Mouse (Mus musculus) megakaryocyte-erythroid progenitor cell, adult 5-6 weeks (primary cell): ENCODE results near the gene Topbp1. TPM values are rescaled to one million over a fixed set of nuclear protein-coding genes. Genes with fewer than 3 reads are reported as not detected.

Experiments
- ATAC-seq: replicated peaks from 2 replicates; pipeline ENCODE4 v1.8.0; 2016; ENCODE audit warnings: mild to moderate bottlenecking, inconsistent platforms; ENCODE audit not compliant: severe bottlenecking, poor library complexity, low FRiP score, low TSS enrichment
- total RNA-seq, 2 experiments: library from RNA; stranded (forward) in 1 of 2; stranded (reverse) in 1 of 2; fragments of 200-1000, 215-1000 nt in 1 of 2; fragments of >200 nt in 1 of 2; fragmentation: Nextera tagmentation in 1 of 2; gene quantifications; 2 replicates each; pipeline ENCODE4 v1.2.3; 2014 to 2017

The Topbp1 gene
- 141 and 224 TPM in 2 replicates for total RNA-seq (2014; fragmentation: Nextera tagmentation)
- total RNA-seq (2017), result 229 and 238 TPM in 2 replicates

DNA sequence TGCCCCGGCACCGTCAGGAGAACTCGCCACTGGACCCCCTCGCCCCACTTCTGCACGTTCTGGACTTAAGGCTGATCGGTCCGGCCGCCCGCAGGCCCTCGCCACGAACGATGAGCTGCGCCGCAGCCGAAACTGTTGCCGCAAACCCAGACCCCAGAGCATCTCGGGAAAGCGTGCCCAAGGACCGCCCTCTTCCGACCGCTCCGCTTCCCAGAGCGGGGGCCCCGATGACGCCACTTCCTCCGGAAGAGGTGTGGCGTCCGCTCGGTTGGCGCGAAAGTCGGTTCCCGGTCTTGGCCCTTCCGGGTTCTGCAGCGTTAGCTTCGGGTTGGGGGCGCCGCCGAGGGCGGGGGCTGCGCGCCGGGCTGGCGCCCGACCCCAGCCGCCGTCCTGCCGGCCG is at the start of gene Topbp1, which contains the start of gene 1300017J02Rik:
Gene Topbp1 (plus strand): TSS at position 289 of the 400 bp plus-strand sequence.
Gene 1300017J02Rik (minus strand): TSS at position 156 of the 400 bp plus-strand sequence.
- peak; percentile 91 for ATAC-seq

DNA sequence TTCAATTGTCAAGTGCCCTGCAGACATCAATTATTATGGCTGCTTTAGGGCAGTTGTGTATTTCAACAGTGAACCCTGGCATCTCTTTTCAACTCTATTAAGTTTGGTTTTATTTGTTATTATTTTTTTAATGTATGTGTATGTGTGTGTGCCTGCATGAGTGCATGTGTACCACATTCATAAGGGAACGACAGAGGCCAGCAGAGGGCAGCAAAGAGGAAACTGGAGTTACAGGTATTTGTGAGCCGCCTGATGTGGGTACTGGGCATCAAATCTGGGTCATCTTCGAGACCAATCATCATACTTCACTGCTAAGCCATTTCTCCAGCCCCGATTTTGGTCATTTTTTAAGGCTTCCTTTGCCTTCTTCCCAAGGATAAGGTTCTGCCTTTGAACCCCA is 39.2 kb upstream of the Topbp1 start:
- no peak for ATAC-seq

DNA sequence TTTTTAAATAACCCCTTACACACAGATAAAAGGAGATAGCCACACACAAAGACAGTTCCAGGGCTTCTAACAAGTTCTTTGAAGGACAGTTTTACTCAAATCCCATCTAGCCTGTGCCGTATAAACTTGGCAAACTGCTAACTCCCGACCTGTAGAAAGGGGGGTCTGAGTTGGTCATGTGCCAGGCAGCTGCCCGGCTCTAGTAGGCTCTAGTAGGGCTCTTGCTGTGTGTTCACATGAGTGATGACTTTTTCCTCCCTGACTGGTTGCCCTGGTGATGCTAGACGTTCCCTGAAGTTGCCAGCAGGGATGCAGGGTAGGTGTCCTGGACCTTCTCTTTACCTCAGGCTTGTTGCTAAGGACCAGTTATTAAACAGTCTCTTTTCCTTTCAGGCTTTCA is 33.9 kb upstream of the Topbp1 start:
- ATAC-seq, result no peak

DNA sequence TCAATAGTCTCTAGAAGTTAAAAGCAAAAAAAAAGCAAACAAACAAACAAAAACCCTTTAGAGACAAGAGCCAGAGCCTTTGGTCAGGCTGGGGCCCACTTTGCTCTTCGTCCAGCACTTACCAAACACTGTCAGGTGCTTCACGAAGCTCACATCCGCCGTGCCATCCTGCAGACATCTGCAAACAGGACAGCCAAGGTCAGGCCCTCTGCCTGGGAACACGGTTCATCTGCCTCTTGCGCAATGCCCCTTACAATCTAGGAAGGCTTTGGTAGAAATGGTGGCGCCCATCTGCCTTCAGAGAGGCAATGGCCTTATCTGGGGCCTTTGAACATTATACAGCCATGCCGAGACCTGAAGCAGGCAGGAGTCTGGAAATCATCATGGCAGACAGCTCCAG is 30.2 kb upstream of the Topbp1 start:
- ATAC-seq, result no peak

DNA sequence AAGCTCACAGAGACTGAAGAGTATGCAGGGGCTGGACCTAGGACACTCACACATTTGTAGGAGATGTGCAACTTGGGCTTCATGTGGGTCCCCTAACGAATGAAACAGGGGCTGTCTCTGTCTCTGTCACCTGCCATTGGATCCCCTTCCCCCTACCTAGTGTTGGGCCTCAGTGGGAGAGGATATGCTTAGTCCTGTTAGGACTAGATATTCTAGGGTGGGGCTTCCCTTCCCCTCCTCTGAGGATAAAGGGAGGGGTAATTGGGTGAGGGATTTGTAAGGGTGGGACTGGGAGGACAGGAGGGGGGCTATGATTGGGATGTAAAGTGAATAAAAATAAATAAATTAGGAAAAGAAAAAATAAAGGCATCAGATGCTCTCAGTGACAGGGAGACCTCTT is 29.3 kb upstream of the Topbp1 start:
- no peak for ATAC-seq

DNA sequence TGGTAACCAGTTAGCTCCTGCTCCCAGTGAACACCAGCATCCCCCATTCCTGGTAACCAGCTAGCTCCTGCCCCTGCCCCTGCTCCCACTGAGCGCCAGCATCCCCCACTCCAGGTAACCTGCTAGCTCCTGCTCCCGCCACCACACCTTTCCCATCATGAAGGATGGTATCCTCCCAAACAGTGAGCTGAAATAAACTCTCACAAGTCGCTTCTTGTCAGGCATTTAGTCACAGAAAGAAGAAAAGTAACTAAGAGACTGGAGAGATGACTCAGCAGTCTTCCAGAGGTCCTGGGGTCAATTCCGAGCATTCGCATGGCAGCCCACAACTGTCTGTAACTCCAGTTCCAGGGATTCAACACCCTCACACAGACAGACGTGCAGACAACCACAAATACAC is 28.1 kb upstream of the Topbp1 start:
- ATAC-seq, result no peak

DNA sequence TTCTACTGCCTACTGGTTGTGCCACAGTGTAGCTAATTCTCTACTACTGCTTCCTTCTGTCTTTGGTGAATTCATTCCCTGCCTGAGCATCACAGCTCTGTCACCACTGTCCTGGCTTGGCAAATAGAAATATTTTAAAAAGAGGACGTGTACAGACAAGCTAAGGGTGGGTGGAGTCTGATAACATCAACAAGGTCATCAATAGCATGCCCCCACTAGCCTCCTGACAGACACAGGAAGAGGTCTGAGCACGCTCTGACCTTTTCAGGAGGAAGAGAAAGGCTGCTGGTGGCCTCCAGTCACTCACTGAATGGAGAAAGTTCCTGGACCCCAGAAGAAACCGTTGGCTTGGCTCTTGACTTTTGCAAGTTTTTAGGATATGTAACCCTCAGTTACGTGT is 18.6 kb upstream of the Topbp1 start:
- ATAC-seq, result no peak

DNA sequence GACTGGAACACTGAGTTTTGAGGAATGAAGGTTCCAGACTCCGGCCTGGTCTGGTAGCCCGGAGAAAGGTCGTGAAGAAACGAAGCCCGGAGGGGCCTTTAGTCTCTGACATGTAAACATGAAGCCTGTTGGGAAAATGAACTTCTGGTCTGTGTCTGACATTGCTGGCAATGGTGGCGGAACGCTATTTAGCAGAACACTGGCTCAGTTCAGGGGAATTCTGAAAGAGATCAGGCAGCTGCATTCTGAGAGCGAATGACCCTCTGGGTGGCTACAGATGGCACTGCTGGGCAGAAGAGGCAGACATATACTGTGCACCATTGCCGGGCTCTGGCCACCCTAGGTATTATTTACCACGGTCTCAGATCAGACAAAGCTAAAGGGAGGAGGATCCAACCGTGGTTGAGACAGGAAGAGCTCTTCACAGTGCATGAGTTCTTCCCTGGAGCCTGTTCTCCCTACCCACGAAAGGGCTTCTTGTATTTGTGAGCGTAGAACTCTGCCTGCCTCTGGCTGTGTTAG is 18.1 kb upstream of the Topbp1 start:
- ATAC-seq, result no peak

DNA sequence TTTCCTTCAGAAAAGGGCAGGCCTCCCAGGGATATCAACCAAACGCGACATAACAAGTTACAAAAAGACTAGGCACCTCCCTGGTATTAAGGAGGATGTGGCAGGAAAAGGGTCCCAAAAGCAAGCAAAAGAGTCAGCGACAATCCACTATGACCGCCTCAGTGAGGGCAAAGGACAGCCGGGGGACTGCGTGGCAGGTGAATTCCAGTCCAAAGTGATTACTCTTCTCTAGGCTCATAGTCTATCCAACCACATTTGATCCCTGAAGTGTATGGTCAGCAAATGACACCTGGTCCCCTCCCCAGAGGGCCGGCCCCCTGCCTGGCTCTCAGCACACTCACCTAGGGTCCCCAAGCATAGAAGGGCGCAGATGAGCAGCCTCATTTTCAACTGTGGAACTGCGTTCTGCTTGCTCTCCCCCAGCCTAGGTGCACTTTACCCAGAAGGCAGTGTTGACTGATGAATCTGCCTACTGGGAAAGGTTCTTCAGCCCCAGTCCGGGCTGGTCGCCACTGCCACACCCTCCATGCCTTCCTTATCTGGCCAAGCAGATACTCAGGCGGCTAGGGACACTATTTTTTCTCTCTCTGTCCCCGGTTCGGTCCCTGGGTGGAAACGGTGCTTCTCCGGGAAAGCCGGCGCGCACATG is 17.1 kb upstream of the Topbp1 start:
- peak; percentile 97 for ATAC-seq

DNA sequence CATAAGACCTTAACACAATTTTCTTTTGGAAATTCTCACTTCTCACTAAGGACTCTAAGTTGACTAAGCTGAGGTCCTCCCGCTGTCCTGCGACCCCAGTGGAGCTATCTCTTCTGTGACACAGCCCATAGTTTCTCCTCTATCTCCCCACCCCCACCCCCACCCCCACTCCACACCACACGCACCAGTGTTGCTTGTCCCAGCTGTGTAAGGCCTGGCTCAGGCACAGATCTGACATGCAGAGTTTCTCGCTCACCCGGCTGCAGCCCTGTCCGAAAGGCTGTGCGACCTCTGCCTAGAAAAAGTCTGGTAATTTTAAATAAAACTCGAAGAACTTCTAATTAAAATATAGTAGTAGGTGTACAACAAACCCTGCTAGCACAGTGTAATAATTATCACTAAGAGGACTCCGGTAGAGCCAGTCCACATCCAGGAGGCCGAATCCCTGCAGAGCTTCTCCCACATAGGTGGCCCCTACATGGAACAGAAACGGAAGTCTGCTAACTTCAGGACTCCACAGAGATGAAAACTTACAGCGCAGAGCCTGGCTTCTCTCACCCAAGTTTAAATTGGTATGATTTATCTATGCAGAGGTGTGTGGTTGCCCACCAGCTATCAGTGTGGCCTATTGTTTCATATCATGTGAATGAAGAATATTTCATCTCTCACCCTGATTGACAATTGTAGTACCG is 16.4 kb upstream of the Topbp1 start:
- peak; percentile 51 for ATAC-seq

DNA sequence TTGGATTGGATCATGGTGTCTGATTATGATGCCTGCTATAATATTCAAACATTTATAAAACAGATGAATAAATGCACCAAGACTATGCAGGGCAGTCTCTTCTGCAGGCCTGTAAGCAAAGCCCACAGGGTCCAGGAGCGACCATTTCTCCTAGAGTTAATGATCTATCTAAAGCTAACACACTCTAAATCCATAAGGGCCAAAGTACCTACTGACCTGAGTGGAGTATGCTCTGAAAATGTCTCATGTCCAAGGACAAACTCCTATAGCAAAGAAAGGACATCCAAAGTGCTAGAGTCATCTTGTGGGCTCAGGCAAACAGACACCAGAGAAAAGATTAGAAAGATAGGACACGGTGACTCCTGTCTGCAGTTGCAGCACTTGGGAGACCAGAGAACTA is 10.5 kb upstream of the Topbp1 start:
- no peak for ATAC-seq

DNA sequence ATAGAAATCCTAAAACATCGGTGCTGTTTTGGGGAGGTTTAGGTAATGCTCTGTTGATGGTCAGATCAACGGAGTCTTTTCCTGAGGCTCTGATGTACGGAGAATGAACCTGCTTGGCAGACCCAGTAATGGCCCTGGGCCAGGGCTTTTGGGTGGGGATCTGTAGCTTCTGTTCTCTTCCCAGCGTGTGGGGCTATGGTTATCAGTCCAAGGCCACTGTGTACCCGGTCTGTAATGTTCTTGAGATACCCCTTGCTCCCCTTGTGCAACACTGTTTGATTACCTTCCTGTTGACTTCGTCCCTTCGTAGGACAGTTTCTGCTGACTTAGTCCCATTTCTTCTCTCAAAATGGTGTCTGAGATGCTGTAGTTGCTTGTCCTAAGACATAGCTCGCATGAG is 3.9 kb upstream of the Topbp1 start:
- peak; percentile 84 for ATAC-seq

DNA sequence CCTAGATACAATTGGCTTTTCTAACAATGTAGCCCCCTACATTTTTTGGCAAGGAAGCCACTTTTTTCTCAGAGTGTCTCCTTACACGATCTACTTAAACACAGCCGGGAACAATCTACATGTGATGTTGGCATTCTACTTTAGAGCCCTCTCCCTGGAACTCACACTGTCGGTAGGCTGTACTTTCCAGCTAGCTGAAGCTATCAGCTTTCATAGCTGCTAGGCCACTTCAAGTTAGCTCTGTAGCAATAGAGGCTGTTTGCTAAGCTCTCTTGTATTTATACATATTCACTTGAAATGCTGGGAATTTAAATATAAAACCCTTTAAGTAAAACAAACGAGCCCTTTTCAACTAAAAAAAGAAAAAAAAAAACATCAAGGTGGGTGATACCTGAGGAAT is 2.8 kb upstream of the Topbp1 start:
- ATAC-seq, result no peak

DNA sequence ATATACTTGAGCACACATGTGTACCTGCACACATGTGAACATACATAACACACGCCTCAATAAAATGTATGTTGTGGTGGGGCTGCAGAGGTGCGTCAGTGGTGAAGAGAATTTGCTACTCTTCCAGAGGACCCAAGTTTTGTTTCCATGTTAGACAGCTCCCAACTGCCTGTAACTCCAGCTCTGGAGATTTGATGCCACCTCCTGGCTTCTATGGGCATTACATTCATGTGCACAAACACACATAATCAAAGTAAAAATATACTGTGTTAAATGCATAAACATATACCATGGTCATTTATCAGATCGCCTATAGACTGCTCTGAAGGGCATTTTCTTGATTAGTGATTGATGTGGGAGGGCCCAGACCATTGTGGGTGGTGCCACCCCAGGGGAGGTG is 2.3 kb upstream of the Topbp1 start:
- peak; percentile 39 for ATAC-seq

DNA sequence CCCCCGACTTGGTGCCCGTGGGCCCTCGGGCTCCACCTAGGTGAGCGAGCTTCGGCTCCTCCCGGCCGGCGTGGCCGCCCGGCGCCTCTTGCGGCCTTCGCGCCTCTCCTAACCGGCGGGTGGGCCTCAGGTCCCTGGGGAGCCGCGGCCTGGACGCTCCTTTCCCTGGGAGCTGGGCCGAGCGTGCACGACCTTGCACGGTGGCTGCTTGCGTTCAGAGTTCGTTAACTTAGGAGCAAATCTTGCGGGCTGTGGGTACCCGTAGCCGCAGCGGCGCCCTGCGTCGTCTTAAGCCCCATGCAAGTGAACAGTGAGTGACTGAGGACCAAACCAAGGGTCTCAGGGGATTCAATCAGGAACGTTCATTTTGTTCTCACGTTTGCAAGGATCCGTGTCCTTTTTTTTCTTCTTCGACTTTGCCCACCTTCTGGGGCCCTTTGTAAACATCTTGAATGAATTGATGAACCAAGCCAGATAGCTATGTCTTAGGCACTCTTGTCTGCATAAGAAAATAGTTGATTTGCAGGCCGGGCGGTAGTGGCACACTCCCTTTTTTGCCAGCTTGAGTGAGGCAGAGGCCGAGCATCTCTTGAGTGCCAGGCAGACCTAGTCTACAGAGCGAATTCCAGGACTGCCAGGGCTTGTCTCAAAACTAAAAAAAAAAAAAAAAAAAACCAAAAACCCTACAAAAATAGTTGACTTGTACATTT is 472 bp downstream of the Topbp1 start:
- ATAC-seq, result peak; percentile 25

DNA sequence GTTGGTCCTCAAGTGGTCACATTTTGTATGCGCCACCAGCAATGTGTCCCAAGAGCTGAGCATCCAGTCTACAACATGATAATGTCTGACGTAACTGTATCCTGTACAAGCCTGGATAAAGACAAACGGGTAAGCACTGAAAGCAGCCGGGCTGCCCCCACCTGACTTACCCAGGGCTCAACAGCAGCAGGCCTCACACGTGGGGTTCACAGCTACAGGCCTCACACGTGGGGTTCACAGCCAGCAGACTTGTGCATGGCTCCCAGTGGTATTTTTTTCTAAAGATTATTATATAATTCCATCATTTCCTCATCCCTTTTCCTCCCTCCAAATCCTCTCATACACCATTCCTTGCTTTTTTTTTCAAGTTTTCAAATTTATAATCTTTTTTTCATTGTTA is 4.8 kb downstream of the Topbp1 start:
- ATAC-seq, result no peak

DNA sequence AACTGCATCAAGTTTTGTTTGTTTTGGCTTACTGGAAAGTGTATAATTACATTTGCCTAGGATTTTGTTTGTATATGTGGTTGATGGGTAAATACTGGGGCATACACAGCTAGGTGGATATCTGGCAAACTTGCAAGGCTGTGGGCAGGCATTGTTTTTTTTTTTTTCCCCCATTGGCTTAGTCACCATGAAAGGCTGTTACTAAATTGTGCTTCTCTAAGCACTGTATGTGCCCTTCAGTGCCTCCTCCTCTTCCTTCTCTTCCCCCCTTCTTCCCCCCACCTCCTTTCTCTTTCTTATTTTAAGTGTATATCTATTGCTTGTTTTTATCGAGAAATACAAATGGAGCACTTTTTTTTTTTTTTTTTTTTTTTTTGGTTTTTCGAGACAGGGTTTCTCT is 19.7 kb downstream of the Topbp1 start:
- ATAC-seq, result no peak

DNA sequence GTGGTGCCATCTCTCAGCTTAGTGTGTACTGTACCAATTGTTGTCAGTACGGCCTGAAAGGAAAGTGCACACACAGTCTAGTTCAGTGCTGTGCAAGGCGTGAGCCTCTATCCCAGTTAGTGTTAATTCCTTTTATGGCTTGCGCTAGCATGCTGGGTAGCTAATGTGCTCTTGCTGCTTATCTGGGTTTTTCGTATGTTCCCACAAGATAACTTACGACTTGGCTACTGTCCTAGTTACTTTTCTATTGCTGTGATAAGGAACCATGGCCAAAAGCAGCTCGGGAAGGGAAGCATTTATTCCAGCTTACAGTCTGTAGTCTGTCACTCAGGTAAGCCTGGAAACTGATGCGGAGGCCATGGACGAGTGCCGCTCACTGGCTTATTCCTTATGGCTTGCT is 21.4 kb downstream of the Topbp1 start:
- peak; percentile 99 for ATAC-seq

DNA sequence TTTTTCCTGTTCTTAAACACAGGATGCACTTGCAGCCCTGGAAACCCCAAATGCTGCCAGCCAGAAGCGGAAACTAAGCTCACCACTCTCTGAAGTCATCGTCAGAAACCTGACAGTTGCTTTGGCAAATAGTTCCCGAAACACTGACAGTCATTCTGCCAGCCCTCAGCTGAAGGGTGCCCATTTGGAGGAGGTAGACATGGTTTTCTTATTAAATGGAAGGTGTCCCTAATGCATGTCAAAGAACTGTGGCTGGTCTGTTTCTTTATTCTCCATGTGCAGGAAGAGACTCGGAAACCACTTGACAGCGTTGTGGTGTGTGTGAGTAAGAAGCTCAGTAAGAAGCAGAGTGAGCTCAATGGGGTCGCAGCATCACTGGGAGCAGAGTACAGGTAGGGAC is 27.6 kb downstream of the Topbp1 start:
- no peak for ATAC-seq

DNA sequence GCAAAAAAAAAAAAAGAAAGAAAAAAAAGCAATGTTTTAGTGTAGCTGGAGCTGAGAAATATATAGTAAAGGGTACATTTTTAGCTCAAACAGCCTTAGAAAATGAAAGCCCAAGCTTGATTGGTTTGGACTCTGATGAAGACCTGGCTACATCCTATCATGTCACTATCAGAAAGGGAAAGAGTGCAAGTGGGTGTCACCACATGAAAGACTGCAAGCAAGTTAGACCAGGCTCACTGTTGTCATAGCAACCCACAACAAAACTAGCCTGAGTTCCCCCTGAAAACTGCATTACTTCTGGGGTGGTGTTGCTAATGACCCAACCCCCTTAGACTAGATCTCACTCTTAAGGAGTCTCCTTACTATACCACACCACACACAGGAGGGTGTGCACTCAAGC is 31.9 kb downstream of the Topbp1 start:
- peak; percentile 53 for ATAC-seq
